Mouse (Mus musculus) erythroblast, embryonic 14.5 days (primary cell): ENCODE data around the gene Ube2i. TPM values are rescaled to one million over a fixed set of nuclear protein-coding genes. Genes with fewer than 3 reads are reported as not detected.

ENCODE experiments used
- H3K27me3 ChIP-seq: 2 replicates; pipeline ENCODE4 v1.6.1; 2012; ENCODE audit warnings: inconsistent platforms; ENCODE audit not compliant: control insufficient read depth
- H3K36me3 ChIP-seq: 2 replicates; pipeline ENCODE4 v1.6.1; 2012; ENCODE audit warnings: mild to moderate bottlenecking, inconsistent platforms; ENCODE audit not compliant: control insufficient read depth
- H3K4me1 ChIP-seq: 2 replicates; pipeline ENCODE4 v1.6.1; 2012; ENCODE audit warnings: inconsistent platforms; ENCODE audit not compliant: control insufficient read depth
- H3K4me3 ChIP-seq: replicated peaks from 2 replicates; pipeline ENCODE3; 2012; ENCODE audit warnings: moderate library complexity, mild to moderate bottlenecking, inconsistent platforms
- H3K9me3 ChIP-seq: 2 replicates; pipeline ENCODE4 v1.6.1; 2012; ENCODE audit warnings: low read length, inconsistent platforms, mixed read lengths; ENCODE audit not compliant: control insufficient read depth
- GATA1 ChIP-seq: IDR thresholded peaks from 2 replicates; pipeline ENCODE4 v1.6.1; 2012; ENCODE audit warnings: low read length, inconsistent platforms, mixed read lengths
- TAL1 ChIP-seq: IDR thresholded peaks from 3 replicates; pipeline ENCODE4 v1.6.1; 2012; ENCODE audit warnings: low read length, inconsistent platforms, mixed read lengths
- polyA plus RNA-seq: library from polyadenylated mRNA; stranded (reverse); fragments of >175 nt; gene quantifications from 2 replicates; pipeline ENCODE4 v1.2.3, GENCODE M21; 2012

Gene Ube2i
- 19.3 and 26.5 TPM in 2 replicates for polyA plus RNA-seq

DNA sequence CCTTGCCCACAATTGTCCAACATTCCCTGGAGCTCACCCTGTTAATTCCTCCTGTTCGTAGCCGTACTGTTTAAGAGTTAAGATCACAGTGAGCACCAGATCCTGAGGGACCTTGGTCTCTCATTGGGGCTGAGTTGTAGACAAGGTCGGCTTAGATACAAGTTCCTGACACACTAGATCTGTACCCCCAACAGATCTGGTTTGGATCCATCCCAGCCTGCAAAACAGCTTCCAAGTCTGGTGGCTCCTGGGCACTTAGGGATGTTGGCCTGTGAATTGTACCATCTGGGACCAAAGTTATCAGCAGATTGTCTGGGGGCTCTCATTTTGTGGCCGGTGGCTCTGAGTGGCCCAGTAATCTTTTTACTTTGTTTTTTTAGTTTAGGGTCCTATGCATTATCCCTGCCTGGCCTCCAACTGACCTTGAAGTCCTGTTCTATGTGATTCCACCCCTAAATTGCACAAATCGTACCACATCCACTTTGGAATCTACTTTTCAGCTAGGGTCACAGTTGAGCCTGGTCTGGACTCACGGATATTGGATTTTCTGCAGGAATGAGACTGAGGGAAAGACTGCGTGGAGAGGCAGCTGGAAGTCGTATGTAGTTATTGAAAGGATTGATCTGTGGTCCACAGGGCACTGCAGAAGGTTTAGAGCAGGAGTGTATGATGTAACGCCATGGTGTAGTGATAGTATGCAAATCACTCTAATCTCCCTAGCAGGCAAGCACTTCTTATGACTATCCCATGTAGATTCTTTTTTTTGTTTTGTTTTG lies at the start of gene Ube2i:
TSS of gene Ube2i (minus strand) at position 52 of the 776 bp plus-strand sequence.
- peaks cover 24% of the 10 kb centered on the region for H3K36me3 ChIP-seq
- TF ChIP-seq TAL1 (no peak), GATA1 (no peak)
- H3K9me3 ChIP-seq, result no peaks in the 10 kb centered on the region
- H3K27me3 ChIP-seq, result peaks cover 3% of the 10 kb centered on the region; the same call in 1 of the 2 replicates
- H3K4me3 ChIP-seq, result peak within 1 kb of the TSS; percentile 86
- peaks cover 38% of the 10 kb centered on the region for H3K4me1 ChIP-seq

DNA sequence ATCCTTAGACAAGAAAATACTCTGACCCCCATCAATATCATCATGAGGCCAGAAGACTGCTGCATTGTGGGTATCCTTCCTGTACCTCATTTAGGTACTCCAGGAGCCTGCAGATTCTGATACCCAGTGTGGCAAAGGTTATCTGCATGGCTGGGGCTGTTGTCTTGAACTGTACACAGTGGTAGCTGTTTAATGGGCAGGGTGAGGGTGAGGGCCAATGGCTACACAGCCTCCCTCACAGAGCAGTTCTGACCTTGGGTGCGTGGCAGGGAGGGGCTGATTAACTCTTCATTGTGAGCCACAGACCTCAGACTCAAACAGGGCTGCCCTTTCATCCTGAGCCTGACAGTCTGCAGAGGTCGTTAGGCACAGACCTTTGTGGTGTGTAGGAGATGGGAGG lies 48.5 kb upstream of the Ube2i start:
- Histone ChIP-seq H3K36me3 (no peaks in the 10 kb centered on the region), H3K4me3 (no peak overlapping the region), H3K4me1 (no peaks in the 10 kb centered on the region), H3K27me3 (no peaks in the 10 kb centered on the region), H3K9me3 (no peaks in the 10 kb centered on the region)
- TF ChIP-seq GATA1 (no peak), TAL1 (no peak)

DNA sequence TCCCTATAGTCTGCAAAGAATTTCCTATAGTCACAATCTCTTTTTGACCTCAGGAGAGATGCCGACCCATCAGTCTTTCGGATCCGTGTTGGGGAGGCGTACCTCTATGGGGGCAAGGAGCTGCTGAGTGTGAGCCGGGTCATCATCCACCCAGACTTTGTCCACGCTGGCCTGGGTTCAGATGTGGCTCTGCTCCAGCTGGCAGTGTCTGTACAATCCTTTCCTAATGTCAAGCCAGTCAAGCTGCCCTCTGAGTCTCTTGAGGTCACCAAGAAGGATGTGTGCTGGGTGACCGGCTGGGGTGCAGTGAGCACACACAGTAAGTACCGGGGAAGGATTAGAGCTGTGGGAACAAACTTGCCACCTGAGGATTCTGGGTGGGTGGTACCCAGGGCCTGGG lies 46.4 kb upstream of the Ube2i start:
- Histone ChIP-seq H3K27me3 (no peaks in the 10 kb centered on the region), H3K36me3 (no peaks in the 10 kb centered on the region), H3K9me3 (no peaks in the 10 kb centered on the region), H3K4me3 (no peak overlapping the region), H3K4me1 (no peaks in the 10 kb centered on the region)
- TF ChIP-seq GATA1 (no peak), TAL1 (no peak)

DNA sequence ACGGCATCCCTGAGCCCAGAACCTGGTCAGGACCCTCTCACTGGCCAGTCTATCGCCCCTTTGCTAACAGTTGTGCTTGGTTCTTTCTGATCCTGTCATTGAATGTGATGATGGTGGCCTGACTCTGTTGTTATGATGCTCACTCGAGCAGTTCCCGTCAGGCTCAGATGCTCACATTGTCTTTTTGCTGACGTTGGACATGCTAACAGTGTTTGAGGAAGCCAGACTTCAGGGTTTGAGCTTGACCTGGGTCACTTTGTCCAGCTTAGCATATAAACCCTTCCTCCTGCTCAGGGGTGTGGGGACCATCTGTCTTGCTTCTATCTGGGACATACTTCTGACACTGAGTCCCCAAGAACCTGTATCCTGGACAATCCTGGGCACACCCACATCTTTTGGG lies 43.9 kb upstream of the Ube2i start, which contains the start of gene Prss29:
TSS of gene Prss29 (plus strand) at position 301 of the 400 bp plus-strand sequence.
- no peaks in the 10 kb centered on the region for H3K27me3 ChIP-seq
- no peaks in the 10 kb centered on the region for H3K36me3 ChIP-seq
- H3K4me1 ChIP-seq, result no peaks in the 10 kb centered on the region
- no peak within 1 kb of the TSS for H3K4me3 ChIP-seq
- TF ChIP-seq GATA1 (no peak), TAL1 (no peak)
- H3K9me3 ChIP-seq, result no peaks in the 10 kb centered on the region

DNA sequence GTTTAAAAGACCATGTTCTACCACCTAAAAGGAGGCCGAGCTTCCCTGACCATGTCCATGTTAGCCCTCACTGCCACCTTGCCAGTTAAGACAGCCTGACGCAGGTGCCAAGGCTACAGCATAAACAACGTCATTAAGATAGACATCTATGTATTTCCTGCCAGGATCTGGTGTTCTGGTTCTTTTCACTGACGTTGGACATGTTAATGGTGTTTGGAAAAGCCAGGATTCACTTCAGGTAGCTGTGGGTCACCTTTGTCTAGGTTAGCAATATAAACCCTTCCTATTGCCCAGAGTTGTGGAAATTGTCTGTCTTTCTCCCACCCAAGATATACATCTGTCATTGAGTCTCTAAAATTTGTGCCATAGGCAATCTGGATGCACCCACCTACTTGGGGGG lies 33.9 kb upstream of the Ube2i start, which contains the start of gene Prss28:
TSS of gene Prss28 (plus strand) at position 301 of the 400 bp plus-strand sequence.
- no peaks in the 10 kb centered on the region for H3K27me3 ChIP-seq
- H3K4me1 ChIP-seq, result no peaks in the 10 kb centered on the region
- H3K4me3 ChIP-seq, result no peak within 1 kb of the TSS
- H3K9me3 ChIP-seq, result no peaks in the 10 kb centered on the region
- H3K36me3 ChIP-seq, result no peaks in the 10 kb centered on the region
- TF ChIP-seq GATA1 (no peak), TAL1 (no peak)

DNA sequence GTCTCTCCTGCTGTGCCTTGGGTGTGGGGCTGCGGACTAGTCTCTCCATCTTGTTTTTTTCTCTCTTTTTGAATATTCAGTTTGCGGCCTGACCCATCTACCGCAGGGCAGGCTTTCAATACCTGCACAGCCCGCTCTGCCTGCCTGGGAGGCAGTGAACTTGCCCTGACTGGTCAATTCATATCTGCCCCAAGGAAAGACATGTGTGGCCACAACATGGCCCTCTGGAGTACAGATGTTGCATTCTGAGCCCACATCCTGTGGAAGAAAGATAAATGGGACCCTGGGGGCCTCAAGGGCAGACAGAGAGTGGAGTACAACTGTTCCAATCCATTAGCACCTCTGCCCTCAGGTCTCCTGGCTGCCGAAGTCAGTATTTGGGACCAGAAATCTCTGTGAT lies 23.7 kb upstream of the Ube2i start, which contains the start of gene Prss34:
TSS of gene Prss34 (plus strand) at position 301 of the 400 bp plus-strand sequence.
- H3K27me3 ChIP-seq, result peaks cover 1% of the 10 kb centered on the region; the same call in 1 of the 2 replicates
- H3K4me1 ChIP-seq, result no peaks in the 10 kb centered on the region; the same call in 1 of the 2 replicates
- H3K9me3 ChIP-seq, result no peaks in the 10 kb centered on the region
- no peak within 1 kb of the TSS for H3K4me3 ChIP-seq
- TF ChIP-seq GATA1 (no peak), TAL1 (no peak)
- H3K36me3 ChIP-seq, result no peaks in the 10 kb centered on the region

DNA sequence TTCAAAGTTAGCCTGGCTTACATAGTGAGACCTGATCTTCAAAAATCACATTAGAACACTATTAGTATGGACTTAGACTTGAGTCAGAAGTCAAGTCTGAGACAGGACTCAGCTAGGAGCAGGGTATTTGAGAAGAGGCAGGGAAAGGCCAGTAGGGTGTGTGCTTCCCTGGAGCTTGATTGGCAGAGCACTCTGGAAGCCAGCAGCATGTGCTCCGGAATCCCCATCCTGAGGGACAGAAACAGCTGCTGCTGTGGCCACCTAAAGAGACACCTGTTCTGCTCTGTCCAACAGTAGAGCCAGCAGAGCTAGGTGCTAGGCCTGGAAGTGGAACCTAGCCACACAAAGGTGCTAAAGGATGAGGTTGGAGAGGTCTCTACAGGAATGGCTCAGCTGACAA lies 19.7 kb upstream of the Ube2i start:
- H3K4me1 ChIP-seq, result no peaks in the 10 kb centered on the region; the same call in 1 of the 2 replicates
- H3K9me3 ChIP-seq, result no peaks in the 10 kb centered on the region
- TF ChIP-seq TAL1, result no peak
- no peak for TF ChIP-seq GATA1
- no peaks in the 10 kb centered on the region for H3K27me3 ChIP-seq
- H3K4me3 ChIP-seq, result no peak overlapping the region
- H3K36me3 ChIP-seq, result no peaks in the 10 kb centered on the region

DNA sequence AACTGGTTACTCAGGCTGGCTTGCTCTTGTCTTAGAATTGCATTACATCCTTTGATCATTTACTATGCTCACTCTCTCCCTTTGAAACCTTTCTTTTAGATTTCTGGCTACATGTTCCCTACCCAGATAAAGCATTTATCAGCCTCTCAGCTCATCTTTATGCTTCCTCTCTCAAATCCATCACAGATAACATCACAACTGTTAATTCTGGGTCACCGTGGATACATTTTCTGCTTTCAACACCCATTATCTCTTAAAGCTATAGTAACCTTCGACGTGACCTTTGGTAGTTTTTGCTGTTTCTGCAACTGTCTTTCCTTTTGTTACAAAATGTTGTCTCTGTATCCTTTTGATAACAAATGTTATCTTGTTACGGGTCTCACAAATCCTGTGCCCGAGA lies 19.1 kb upstream of the Ube2i start:
- Histone ChIP-seq H3K4me1 (no peaks in the 10 kb centered on the region; the same call in 1 of the 2 replicates), H3K27me3 (no peaks in the 10 kb centered on the region), H3K9me3 (no peaks in the 10 kb centered on the region), H3K4me3 (no peak overlapping the region), H3K36me3 (no peaks in the 10 kb centered on the region)
- TF ChIP-seq GATA1 (no peak), TAL1 (no peak)

DNA sequence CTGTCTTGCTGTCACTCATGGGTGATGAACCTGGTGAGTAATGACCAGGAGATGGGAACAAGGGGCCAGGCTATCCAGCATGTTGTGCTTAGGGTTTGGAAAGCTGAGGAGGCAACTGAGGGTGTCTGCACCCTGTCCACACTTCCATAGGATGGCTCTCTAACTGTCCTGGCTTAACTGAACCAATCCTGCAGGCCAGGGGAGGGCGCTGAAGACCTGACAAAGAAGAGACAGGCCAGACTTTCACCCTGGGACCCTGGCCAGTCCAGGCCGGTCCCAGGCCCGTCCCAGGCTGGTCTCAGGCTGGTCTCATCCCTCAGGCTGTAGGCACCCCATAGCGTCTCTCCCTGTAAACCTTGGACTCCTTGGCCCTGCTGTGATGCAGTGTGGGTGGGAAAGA lies 16.0 kb upstream of the Ube2i start:
- no peaks in the 10 kb centered on the region for H3K9me3 ChIP-seq
- H3K36me3 ChIP-seq, result no peaks in the 10 kb centered on the region
- no peaks in the 10 kb centered on the region; the same call in 1 of the 2 replicates for H3K4me1 ChIP-seq
- no peak overlapping the region for H3K4me3 ChIP-seq
- no peak for TF ChIP-seq GATA1
- no peak for TF ChIP-seq TAL1
- H3K27me3 ChIP-seq, result no peaks in the 10 kb centered on the region
